Mouse (Mus musculus): ENCODE data around the gene Doc2g. TPM values are rescaled to one million over a fixed set of nuclear protein-coding genes. Genes with fewer than 3 reads are reported as not detected.

Doc2g gene
- polyA plus RNA-seq, 1 experiment from 2014 or later, result 4.5 TPM

GRCm38 (mm10) chr19:4003641-4004040 is 528 bp downstream of the Doc2g start:
- no peak overlapping the region for H3K27ac ChIP-seq
- H3K36me3 ChIP-seq, result peaks cover 22% of the 10 kb centered on the region
- H3K4me3 ChIP-seq (replicated peaks), result no peak overlapping the region
- no peak for ATAC-seq (ENCODE audit: insufficient read depth, low FRiP score, low read depth)
- no peak overlapping the region for H3K9ac ChIP-seq
- peaks cover 19% of the 10 kb centered on the region for H3K4me1 ChIP-seq
- no peak overlapping the region for H3K4me2 ChIP-seq
- WGBS, result 73% methylated on average over 12 of the region's 12 CpGs
- H3K27me3 ChIP-seq (replicated peaks), result no peaks in the 10 kb centered on the region
- H3K9me3 ChIP-seq, result no peaks in the 10 kb centered on the region

- Histone ChIP-seq H3K9me3 (no peaks in the 10 kb centered on the region), H3K4me3 (replicated peaks) (no peak overlapping the region), H3K4me2 (no peak overlapping the region), H3K4me1 (peaks cover 17% of the 10 kb centered on the region), H3K27ac (no peak overlapping the region), H3K9ac (no peak overlapping the region), H3K36me3 (peaks cover 27% of the 10 kb centered on the region), H3K27me3 (replicated peaks) (no peaks in the 10 kb centered on the region)
- no peak for ATAC-seq (ENCODE audit: insufficient read depth, low FRiP score, low read depth)
- WGBS, result 81% methylated on average over 15 of the region's 15 CpGs
These were observed 1.2 kb downstream of the Doc2g start for GRCm38 (mm10) chr19:4004331-4004730.

- peaks cover 12% of the 10 kb centered on the region for H3K4me1 ChIP-seq
- no peak for ATAC-seq (ENCODE audit: insufficient read depth, low FRiP score, low read depth)
- H3K36me3 ChIP-seq, result peaks cover 27% of the 10 kb centered on the region
These were observed 2.0 kb downstream of the Doc2g start for GRCm38 (mm10) chr19:4005091-4005490.

GRCm38 (mm10) chr19:4005971-4006370 is 2.9 kb downstream of the Doc2g start:
- Histone ChIP-seq H3K9ac (no peak overlapping the region), H3K36me3 (peaks cover 29% of the 10 kb centered on the region), H3K27ac (no peak overlapping the region), H3K4me2 (no peak overlapping the region), H3K27me3 (replicated peaks) (no peaks in the 10 kb centered on the region), H3K9me3 (no peaks in the 10 kb centered on the region), H3K4me3 (replicated peaks) (no peak overlapping the region), H3K4me1 (peaks cover 12% of the 10 kb centered on the region)
- WGBS, result 90% methylated on average over 8 of the region's 8 CpGs
- ATAC-seq (ENCODE audit: insufficient read depth, low FRiP score, low read depth), result no peak

More at GRCm38 (mm10) chr19:4005091-4005490, 2.0 kb downstream of the Doc2g start:
- no peak overlapping the region for H3K4me3 ChIP-seq (replicated peaks)
- H3K27ac ChIP-seq, result no peak overlapping the region
- H3K9ac ChIP-seq, result no peak overlapping the region
- no peaks in the 10 kb centered on the region for H3K27me3 ChIP-seq (replicated peaks)
- 87% methylated on average over 9 of the region's 9 CpGs for WGBS
- H3K9me3 ChIP-seq, result no peaks in the 10 kb centered on the region
- H3K4me2 ChIP-seq, result no peak overlapping the region

- Histone ChIP-seq H3K9ac (no peak overlapping the region), H3K4me2 (no peak overlapping the region), H3K4me1 (peaks cover 14% of the 10 kb centered on the region), H3K27ac (no peak overlapping the region), H3K27me3 (replicated peaks) (no peaks in the 10 kb centered on the region), H3K4me3 (replicated peaks) (no peak overlapping the region), H3K36me3 (peaks cover 31% of the 10 kb centered on the region), H3K9me3 (no peaks in the 10 kb centered on the region)
- ATAC-seq (ENCODE audit: insufficient read depth, low FRiP score, low read depth), result no peak
- WGBS, result 91% methylated on average over 5 of the region's 5 CpGs
These were observed 8.0 kb downstream of the Doc2g start for GRCm38 (mm10) chr19:4011086-4011485.

GRCm38 (mm10) chr19:4012432-4013022 is 9.4 kb downstream of the Doc2g start, which contains the start of gene Ndufv1:
Gene Ndufv1 (minus strand): TSS chr19:4012806.
- WGBS, result under 1% methylated on average over 45 of the region's 45 CpGs
- Histone ChIP-seq H3K4me1 (peaks cover 14% of the 10 kb centered on the region), H3K36me3 (peaks cover 20% of the 10 kb centered on the region), H3K9me3 (no peaks in the 10 kb centered on the region), H3K4me3 (replicated peaks) (peak within 1 kb of the TSS; percentile 94), H3K4me2 (peak within 1 kb of the TSS; percentile 71), H3K9ac (peak within 1 kb of the TSS; percentile 82), H3K27ac (peak within 1 kb of the TSS; percentile 68), H3K27me3 (replicated peaks) (no peaks in the 10 kb centered on the region)
- peak; percentile 99 for ATAC-seq (ENCODE audit: insufficient read depth, low FRiP score, low read depth)

GRCm38 (mm10) chr19:4013066-4013465 is 10.0 kb downstream of the Doc2g start:
- peak overlapping the region; percentile 71 for H3K4me2 ChIP-seq
- ATAC-seq (ENCODE audit: insufficient read depth, low FRiP score, low read depth), result peak; percentile 12
- H3K27me3 ChIP-seq (replicated peaks), result no peaks in the 10 kb centered on the region
- H3K36me3 ChIP-seq, result peaks cover 15% of the 10 kb centered on the region; the same call in 1 of the 2 replicates
- H3K4me1 ChIP-seq, result peaks cover 14% of the 10 kb centered on the region
- no peak overlapping the region for H3K9ac ChIP-seq
- WGBS, result 15% methylated on average over 9 of the region's 9 CpGs
- H3K27ac ChIP-seq, result peak overlapping the region; percentile 54; the same call in 1 of the 2 replicates
- H3K4me3 ChIP-seq (replicated peaks), result peak overlapping the region; percentile 94
- H3K9me3 ChIP-seq, result no peaks in the 10 kb centered on the region

GRCm38 (mm10) chr19:4014802-4015201 is 11.7 kb downstream of the Doc2g start:
- H3K9me3 ChIP-seq, result no peaks in the 10 kb centered on the region
- ATAC-seq (ENCODE audit: insufficient read depth, low FRiP score, low read depth), result no peak
- H3K36me3 ChIP-seq, result peaks cover 4% of the 10 kb centered on the region; the same call in 1 of the 2 replicates
- no peaks in the 10 kb centered on the region for H3K27me3 ChIP-seq (replicated peaks)
- H3K9ac ChIP-seq, result no peak overlapping the region
- H3K4me1 ChIP-seq, result peaks cover 23% of the 10 kb centered on the region
- no peak overlapping the region for H3K4me3 ChIP-seq (replicated peaks)
- no peak overlapping the region for H3K4me2 ChIP-seq
- no peak overlapping the region for H3K27ac ChIP-seq

GRCm38 (mm10) chr19:4015635-4016034 is 12.5 kb downstream of the Doc2g start:
- Histone ChIP-seq H3K9me3 (no peaks in the 10 kb centered on the region), H3K9ac (no peak overlapping the region), H3K36me3 (peaks cover 4% of the 10 kb centered on the region; the same call in 1 of the 2 replicates), H3K4me1 (peaks cover 23% of the 10 kb centered on the region), H3K27ac (no peak overlapping the region), H3K4me2 (no peak overlapping the region), H3K4me3 (replicated peaks) (no peak overlapping the region), H3K27me3 (replicated peaks) (no peaks in the 10 kb centered on the region)
- WGBS, result 60% methylated on average over 5 of the region's 5 CpGs
- ATAC-seq (ENCODE audit: insufficient read depth, low FRiP score, low read depth), result no peak

- no peak overlapping the region for H3K4me3 ChIP-seq (replicated peaks)
- H3K36me3 ChIP-seq, result no peaks in the 10 kb centered on the region
- peaks cover 10% of the 10 kb centered on the region for H3K4me1 ChIP-seq
- H3K27ac ChIP-seq, result no peak overlapping the region
- H3K9me3 ChIP-seq, result no peaks in the 10 kb centered on the region
- 53% methylated on average over 10 of the region's 10 CpGs for WGBS
- no peak for ATAC-seq (ENCODE audit: insufficient read depth, low FRiP score, low read depth)
- H3K9ac ChIP-seq, result no peak overlapping the region
- H3K4me2 ChIP-seq, result no peak overlapping the region
- H3K27me3 ChIP-seq (replicated peaks), result no peaks in the 10 kb centered on the region
These were observed 14.9 kb downstream of the Doc2g start for GRCm38 (mm10) chr19:4017921-4018587.

- peaks cover 9% of the 10 kb centered on the region; the same call in 1 of the 2 replicates for H3K4me1 ChIP-seq
- H3K9ac ChIP-seq, result no peak overlapping the region
- H3K27me3 ChIP-seq (replicated peaks), result no peaks in the 10 kb centered on the region
- H3K4me3 ChIP-seq (replicated peaks), result no peak overlapping the region
- H3K27ac ChIP-seq, result 0 out of 2 replicates have a peak overlapping the region, but pooled peaks have one; percentile 16
- 29% methylated on average over 18 of the region's 18 CpGs for WGBS
- H3K36me3 ChIP-seq, result no peaks in the 10 kb centered on the region
- peak overlapping the region; percentile 8; the same call in 1 of the 2 replicates for H3K4me2 ChIP-seq
- H3K9me3 ChIP-seq, result no peaks in the 10 kb centered on the region
- ATAC-seq (ENCODE audit: insufficient read depth, low FRiP score, low read depth), result peak; percentile 79
These were observed 15.8 kb downstream of the Doc2g start for GRCm38 (mm10) chr19:4018743-4019583.
